Mouse (Mus musculus) layer of hippocampus, adult 2 months (tissue): ENCODE measurements at regions not wholly inside any gene's neighbourhood (a gene's known extent, or its start where the extent isn't known, plus 50 kb on each side); places are given as distances from the start of the nearest gene placed in this dataset.

Experiments
- DNase-seq, 2 experiments: peaks; one replicate each; pipeline ENCODE4 v3.0.0; 2022; ENCODE audit warnings: low spot score in 2 of 2
- H3K27ac ChIP-seq: fragments of 200-600 bp; 2 replicates; pipeline ENCODE4 v1.8.1; 2022
- H3K4me3 ChIP-seq: fragments of 200-600 bp; 2 replicates; pipeline ENCODE4 v1.8.1; 2022; ENCODE audit warnings: mild to moderate bottlenecking
- CTCF ChIP-seq: fragments of 200-600 bp; conservative IDR thresholded peaks from 2 replicates; pipeline ENCODE4 v1.8.1; 2022; ENCODE audit warnings: antibody characterized with exemption, mild to moderate bottlenecking, moderate library complexity

GRCm38 (mm10) chr1:77226991-77227515 is 287.8 kb downstream of the Epha4 start:
- H3K27ac ChIP-seq: no peak overlapping the region
- no peak for DNase-seq
- no peak for TF ChIP-seq CTCF
- no peak overlapping the region for H3K4me3 ChIP-seq

- H3K27ac ChIP-seq: no peak overlapping the region
- TF ChIP-seq CTCF: no peak
- no peak overlapping the region for H3K4me3 ChIP-seq
- no peak for DNase-seq
Observed at GRCm38 (mm10) chr1:77227800-77228199, 287.1 kb downstream of the Epha4 start.

GRCm38 (mm10) chr1:77229561-77229960 is 285.3 kb downstream of the Epha4 start:
- TF ChIP-seq CTCF: no peak
- H3K27ac ChIP-seq: no peak overlapping the region
- no peak overlapping the region for H3K4me3 ChIP-seq
- no peak for DNase-seq

GRCm38 (mm10) chr1:77233010-77233409 is 281.9 kb downstream of the Epha4 start:
- Histone ChIP-seq H3K4me3 (no peak overlapping the region), H3K27ac (no peak overlapping the region)
- TF ChIP-seq CTCF: no peak
- no peak for DNase-seq

- Histone ChIP-seq H3K4me3 (no peak overlapping the region), H3K27ac (no peak overlapping the region)
- DNase-seq: no peak
- no peak for TF ChIP-seq CTCF
Observed at GRCm38 (mm10) chr1:77244642-77245041, 270.2 kb downstream of the Epha4 start.

- DNase-seq: no peak
- H3K4me3 ChIP-seq: no peak overlapping the region
- no peak for TF ChIP-seq CTCF
- H3K27ac ChIP-seq: no peak overlapping the region
Observed at GRCm38 (mm10) chr1:77246047-77246446, 268.8 kb downstream of the Epha4 start.

GRCm38 (mm10) chr1:77254276-77254675 is 260.6 kb downstream of the Epha4 start:
- no peak for DNase-seq
- no peak overlapping the region for H3K4me3 ChIP-seq
- no peak overlapping the region for H3K27ac ChIP-seq
- TF ChIP-seq CTCF: no peak

- Histone ChIP-seq H3K27ac (no peak overlapping the region), H3K4me3 (no peak overlapping the region)
- DNase-seq: no peak
- TF ChIP-seq CTCF: no peak
Observed at GRCm38 (mm10) chr1:77256115-77256842, 258.6 kb downstream of the Epha4 start.

GRCm38 (mm10) chr1:77258730-77259310 is 256.1 kb downstream of the Epha4 start:
- no peak for TF ChIP-seq CTCF
- no peak overlapping the region for H3K27ac ChIP-seq
- H3K4me3 ChIP-seq: no peak overlapping the region
- DNase-seq: no peak

GRCm38 (mm10) chr1:77259789-77260188 is 255.1 kb downstream of the Epha4 start:
- no peak overlapping the region for H3K27ac ChIP-seq
- TF ChIP-seq CTCF: no peak
- H3K4me3 ChIP-seq: peak overlapping the region; percentile 7
- no peak for DNase-seq

- TF ChIP-seq CTCF: no peak
- H3K27ac ChIP-seq: no peak overlapping the region
- DNase-seq: no peak
- H3K4me3 ChIP-seq: no peak overlapping the region
Observed at GRCm38 (mm10) chr1:77261678-77262077, 253.2 kb downstream of the Epha4 start.

GRCm38 (mm10) chr1:77265677-77266076 is 249.2 kb downstream of the Epha4 start:
- no peak for TF ChIP-seq CTCF
- no peak overlapping the region for H3K4me3 ChIP-seq
- H3K27ac ChIP-seq: no peak overlapping the region
- DNase-seq: no peak

GRCm38 (mm10) chr1:77267311-77268003 is 247.4 kb downstream of the Epha4 start:
- Histone ChIP-seq H3K4me3 (no peak overlapping the region), H3K27ac (no peak overlapping the region)
- no peak for DNase-seq
- TF ChIP-seq CTCF: no peak

GRCm38 (mm10) chr1:77275297-77275696 is 239.6 kb downstream of the Epha4 start:
- DNase-seq: no peak
- H3K4me3 ChIP-seq: no peak overlapping the region
- no peak overlapping the region for H3K27ac ChIP-seq
- no peak for TF ChIP-seq CTCF
